Mouse (Mus musculus): ENCODE measurements around the gene Cog4. TPM values are rescaled to one million over a fixed set of nuclear protein-coding genes. Genes with fewer than 3 reads are reported as not detected.

The Cog4 gene
- polyA plus RNA-seq (2015; fragmentation: Nextera tagmentation; extraction: Ambion mirVana), result 72.1 and 77.4 TPM in 2 replicates

GRCm38 (mm10) chr8:110846405-110847170 is at the start of gene Cog4, which contains the start of gene Sf3b3:
TSS of gene Cog4 (plus strand) at chr8:110846600.
TSS of gene Sf3b3 (minus strand) at chr8:110846787.
- H3K27me3 ChIP-seq (ENCODE audit: control insufficient read depth, insufficient read depth, low read depth, low read length), result no peaks in the 10 kb centered on the region
- peaks cover 13% of the 10 kb centered on the region for H3K36me3 ChIP-seq (ENCODE audit: control insufficient read depth, insufficient read depth, low read length)
- under 1% methylated on average over 53 of the region's 53 CpGs for WGBS
- no peaks in the 10 kb centered on the region for H3K9me3 ChIP-seq (replicated peaks; ENCODE audit: control insufficient read depth, low read length, poor library complexity, severe bottlenecking)
- peak within 1 kb of the TSS; percentile 83 for H3K4me2 ChIP-seq (ENCODE audit: low read length)
- H3K4me1 ChIP-seq (ENCODE audit: control insufficient read depth, insufficient read depth, low read length), result peaks cover 26% of the 10 kb centered on the region
- peak within 1 kb of the TSS; percentile 88 for H3K9ac ChIP-seq (ENCODE audit: low read depth, low read length)
- H3K27ac ChIP-seq (ENCODE audit: low read length), result peak within 1 kb of the TSS; percentile 84
- peak within 1 kb of the TSS; percentile 87 for H3K4me3 ChIP-seq (ENCODE audit: low read depth, low read length)
- peak; percentile 89 for ATAC-seq

- no peaks in the 10 kb centered on the region for H3K27me3 ChIP-seq (ENCODE audit: control insufficient read depth, insufficient read depth, low read depth, low read length)
- ATAC-seq, result no peak
These were observed 49.3 kb upstream of the Cog4 start for GRCm38 (mm10) chr8:110797086-110797485.

GRCm38 (mm10) chr8:110802988-110803387 is 43.4 kb upstream of the Cog4 start:
- Histone ChIP-seq H3K4me1 (ENCODE audit: control insufficient read depth, insufficient read depth, low read length) (no peaks in the 10 kb centered on the region), H3K9ac (ENCODE audit: low read depth, low read length) (no peak overlapping the region), H3K27me3 (ENCODE audit: control insufficient read depth, insufficient read depth, low read depth, low read length) (no peaks in the 10 kb centered on the region), H3K27ac (ENCODE audit: low read length) (no peak overlapping the region), H3K4me2 (ENCODE audit: low read length) (no peak overlapping the region), H3K4me3 (ENCODE audit: low read depth, low read length) (no peak overlapping the region), H3K36me3 (ENCODE audit: control insufficient read depth, insufficient read depth, low read length) (no peaks in the 10 kb centered on the region), H3K9me3 (replicated peaks; ENCODE audit: control insufficient read depth, low read length, poor library complexity, severe bottlenecking) (no peaks in the 10 kb centered on the region)
- ATAC-seq, result no peak
- 80% methylated on average over 5 of the region's 5 CpGs for WGBS

More at GRCm38 (mm10) chr8:110797086-110797485, 49.3 kb upstream of the Cog4 start:
- Histone ChIP-seq H3K4me2 (ENCODE audit: low read length) (no peak overlapping the region), H3K9ac (ENCODE audit: low read depth, low read length) (no peak overlapping the region), H3K4me3 (ENCODE audit: low read depth, low read length) (no peak overlapping the region), H3K36me3 (ENCODE audit: control insufficient read depth, insufficient read depth, low read length) (no peaks in the 10 kb centered on the region), H3K27ac (ENCODE audit: low read length) (no peak overlapping the region), H3K9me3 (replicated peaks; ENCODE audit: control insufficient read depth, low read length, poor library complexity, severe bottlenecking) (no peaks in the 10 kb centered on the region), H3K4me1 (ENCODE audit: control insufficient read depth, insufficient read depth, low read length) (no peaks in the 10 kb centered on the region)
- WGBS, result 96% methylated on average over 8 of the region's 8 CpGs

GRCm38 (mm10) chr8:110803856-110804255 is 42.5 kb upstream of the Cog4 start:
- Histone ChIP-seq H3K4me3 (ENCODE audit: low read depth, low read length) (no peak overlapping the region), H3K9me3 (replicated peaks; ENCODE audit: control insufficient read depth, low read length, poor library complexity, severe bottlenecking) (no peaks in the 10 kb centered on the region), H3K4me2 (ENCODE audit: low read length) (no peak overlapping the region), H3K27ac (ENCODE audit: low read length) (no peak overlapping the region), H3K4me1 (ENCODE audit: control insufficient read depth, insufficient read depth, low read length) (no peaks in the 10 kb centered on the region), H3K27me3 (ENCODE audit: control insufficient read depth, insufficient read depth, low read depth, low read length) (no peaks in the 10 kb centered on the region), H3K9ac (ENCODE audit: low read depth, low read length) (no peak overlapping the region), H3K36me3 (ENCODE audit: control insufficient read depth, insufficient read depth, low read length) (no peaks in the 10 kb centered on the region; the same call in 1 of the 2 replicates)
- no peak for ATAC-seq
- WGBS, result 93% methylated on average over 9 of the region's 9 CpGs

GRCm38 (mm10) chr8:110804825-110805514 is 41.4 kb upstream of the Cog4 start:
- no peak for ATAC-seq
- H3K27me3 ChIP-seq (ENCODE audit: control insufficient read depth, insufficient read depth, low read depth, low read length), result no peaks in the 10 kb centered on the region
- no peak overlapping the region for H3K27ac ChIP-seq (ENCODE audit: low read length)
- no peaks in the 10 kb centered on the region for H3K9me3 ChIP-seq (replicated peaks; ENCODE audit: control insufficient read depth, low read length, poor library complexity, severe bottlenecking)
- H3K4me3 ChIP-seq (ENCODE audit: low read depth, low read length), result no peak overlapping the region
- no peaks in the 10 kb centered on the region for H3K4me1 ChIP-seq (ENCODE audit: control insufficient read depth, insufficient read depth, low read length)
- WGBS, result 59% methylated on average over 2 of the region's 3 CpGs
- no peak overlapping the region for H3K9ac ChIP-seq (ENCODE audit: low read depth, low read length)
- H3K4me2 ChIP-seq (ENCODE audit: low read length), result no peak overlapping the region
- H3K36me3 ChIP-seq (ENCODE audit: control insufficient read depth, insufficient read depth, low read length), result peaks cover 2% of the 10 kb centered on the region; the same call in 1 of the 2 replicates

GRCm38 (mm10) chr8:110805669-110806068 is 40.7 kb upstream of the Cog4 start, which contains the start of gene Il34:
TSS of gene Il34 (minus strand) at chr8:110805924.
- H3K4me2 ChIP-seq (ENCODE audit: low read length), result no peak within 1 kb of the TSS
- no peaks in the 10 kb centered on the region for H3K4me1 ChIP-seq (ENCODE audit: control insufficient read depth, insufficient read depth, low read length)
- no peaks in the 10 kb centered on the region for H3K27me3 ChIP-seq (ENCODE audit: control insufficient read depth, insufficient read depth, low read depth, low read length)
- WGBS, result 42% methylated on average over 12 of the region's 12 CpGs
- H3K4me3 ChIP-seq (ENCODE audit: low read depth, low read length), result no peak within 1 kb of the TSS
- H3K27ac ChIP-seq (ENCODE audit: low read length), result no peak within 1 kb of the TSS
- H3K9me3 ChIP-seq (replicated peaks; ENCODE audit: control insufficient read depth, low read length, poor library complexity, severe bottlenecking), result no peaks in the 10 kb centered on the region
- ATAC-seq, result no peak
- peaks cover 2% of the 10 kb centered on the region; the same call in 1 of the 2 replicates for H3K36me3 ChIP-seq (ENCODE audit: control insufficient read depth, insufficient read depth, low read length)
- no peak within 1 kb of the TSS for H3K9ac ChIP-seq (ENCODE audit: low read depth, low read length)

- H3K9me3 ChIP-seq (replicated peaks; ENCODE audit: control insufficient read depth, low read length, poor library complexity, severe bottlenecking), result no peaks in the 10 kb centered on the region
- no peak overlapping the region for H3K4me2 ChIP-seq (ENCODE audit: low read length)
- H3K27me3 ChIP-seq (ENCODE audit: control insufficient read depth, insufficient read depth, low read depth, low read length), result no peaks in the 10 kb centered on the region
- no peak overlapping the region for H3K9ac ChIP-seq (ENCODE audit: low read depth, low read length)
- peaks cover 4% of the 10 kb centered on the region for H3K36me3 ChIP-seq (ENCODE audit: control insufficient read depth, insufficient read depth, low read length)
- no peak overlapping the region for H3K27ac ChIP-seq (ENCODE audit: low read length)
- no peak for ATAC-seq
- WGBS, result 84% methylated on average over 1 of the region's 1 CpGs
- no peaks in the 10 kb centered on the region for H3K4me1 ChIP-seq (ENCODE audit: control insufficient read depth, insufficient read depth, low read length)
- H3K4me3 ChIP-seq (ENCODE audit: low read depth, low read length), result no peak overlapping the region
These were observed 40.3 kb upstream of the Cog4 start for GRCm38 (mm10) chr8:110806146-110806545.

- peaks cover 29% of the 10 kb centered on the region for H3K36me3 ChIP-seq (ENCODE audit: control insufficient read depth, insufficient read depth, low read length)
- ATAC-seq, result no peak
- no peak overlapping the region for H3K4me3 ChIP-seq (ENCODE audit: low read depth, low read length)
- H3K4me2 ChIP-seq (ENCODE audit: low read length), result no peak overlapping the region
- no peak overlapping the region for H3K9ac ChIP-seq (ENCODE audit: low read depth, low read length)
- no peaks in the 10 kb centered on the region for H3K4me1 ChIP-seq (ENCODE audit: control insufficient read depth, insufficient read depth, low read length)
- H3K27ac ChIP-seq (ENCODE audit: low read length), result no peak overlapping the region
- H3K9me3 ChIP-seq (replicated peaks; ENCODE audit: control insufficient read depth, low read length, poor library complexity, severe bottlenecking), result no peaks in the 10 kb centered on the region
- no peaks in the 10 kb centered on the region for H3K27me3 ChIP-seq (ENCODE audit: control insufficient read depth, insufficient read depth, low read depth, low read length)
- 64% methylated on average over 13 of the region's 13 CpGs for WGBS
These were observed 37.6 kb upstream of the Cog4 start for GRCm38 (mm10) chr8:110808495-110809472.

Data from midbrain, embryonic 16.5 days (tissue).